Mouse (Mus musculus) G1E (cell line): ENCODE data around the gene Ccdc186.

Experiments used
- CTCF ChIP-seq: IDR thresholded peaks from 2 replicates; pipeline ENCODE4 v1.5.1; 2012; ENCODE audit warnings: low read depth, low read length, inconsistent platforms, mixed read lengths
- GATA1 ChIP-seq: IDR thresholded peaks from 2 replicates; pipeline ENCODE4 v1.6.1; 2012; ENCODE audit warnings: borderline replicate concordance, low read length, inconsistent platforms, mixed read lengths
- POLR2AphosphoS5 ChIP-seq: IDR thresholded peaks from 2 replicates; pipeline ENCODE4 v1.6.1; 2012; ENCODE audit warnings: low read depth, low read length, inconsistent platforms; ENCODE audit not compliant: insufficient replicate concordance
- TAL1 ChIP-seq: conservative IDR thresholded peaks from 2 replicates; pipeline ENCODE4 v1.6.1; 2012; ENCODE audit warnings: low read depth, low read length, inconsistent platforms, mixed read lengths

DNA sequence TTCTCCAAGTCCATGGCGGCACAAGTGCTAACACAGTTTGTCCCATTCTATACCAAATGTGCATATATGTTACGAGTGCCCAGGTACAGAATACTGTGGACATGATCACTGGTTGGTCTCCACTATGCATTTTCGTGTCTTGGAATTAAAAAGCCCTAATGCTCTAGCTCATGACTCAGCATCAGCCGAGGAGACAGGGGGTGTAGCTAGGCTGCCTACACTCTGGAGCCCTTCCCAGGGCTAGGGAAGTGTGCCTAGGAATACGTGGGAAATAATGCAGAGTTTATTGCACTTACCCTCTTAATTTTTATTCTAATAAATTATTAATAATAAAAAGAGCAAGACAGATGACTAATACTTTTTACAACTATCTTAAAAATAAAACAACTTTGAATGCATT lies 33.0 kb downstream of the Ccdc186 start:
- no peak for TF ChIP-seq CTCF
- no peak for TF ChIP-seq GATA1
- TF ChIP-seq TAL1 = no peak
- no peak for TF ChIP-seq POLR2AphosphoS5
